Mouse (Mus musculus): ENCODE data around the gene Spata18. TPM values are rescaled to one million over a fixed set of nuclear protein-coding genes. Genes with fewer than 3 reads are reported as not detected.

Gene Spata18
- total and polyA plus RNA-seq, 3 experiments, result not detected

DNA sequence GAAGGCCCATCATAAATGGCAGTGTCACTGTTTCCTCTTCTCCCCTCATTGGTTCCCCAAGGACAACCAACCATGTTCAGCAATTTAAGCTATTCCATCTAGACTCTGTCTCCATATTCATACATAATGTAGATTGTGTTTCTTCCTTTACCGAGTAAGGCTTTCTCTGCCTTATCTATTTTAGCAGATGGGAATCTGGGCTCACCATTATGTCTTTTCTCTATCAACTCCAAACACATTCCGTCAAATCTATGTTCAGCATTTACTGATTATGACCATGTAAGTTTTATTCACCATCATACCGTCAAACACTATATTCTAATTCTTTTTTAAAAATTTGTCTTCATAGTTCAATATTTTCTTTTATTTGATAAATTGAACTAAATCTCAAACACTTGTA lies 10.1 kb upstream of the Spata18 start:
- H3K9me3 ChIP-seq (replicated peaks; ENCODE audit: insufficient read depth, low read length), result no peaks in the 10 kb centered on the region
- H3K27ac ChIP-seq (ENCODE audit: control insufficient read depth, low read depth, low read length), result no peak overlapping the region
- H3K4me1 ChIP-seq (ENCODE audit: control insufficient read depth in 1 of 2, insufficient read depth in 2 of 2, low read length in 2 of 2), result no peaks in the 10 kb centered on the region; a peak in 1 of 4 replicates
- TF ChIP-seq POLR2AphosphoS5 (IDR thresholded peaks at IDR 0.05; ENCODE audit: borderline replicate concordance, low read depth, low read length) (no peak), SMC3 (IDR thresholded peaks at IDR 0.05; ENCODE audit: low read depth, low read length) (no peak), TCF12 (IDR thresholded peaks at IDR 0.05; ENCODE audit: low read depth, low read length) (peak; percentile 73), E2F4 (IDR thresholded peaks at IDR 0.05; ENCODE audit: borderline replicate concordance, low read depth, low read length) (no peak), EP300 (IDR thresholded peaks at IDR 0.05; ENCODE audit: low read depth in 1 of 2, low read length in 2 of 2) (peak in 1 of 2 experiments; percentile 53; a peak in 1 of 4 replicates), ELF1 (IDR thresholded peaks at IDR 0.05; ENCODE audit: low read depth, low read length) (no peak), USF1 (IDR thresholded peaks at IDR 0.05; ENCODE audit: low read depth, low read length) (no peak), RCOR1 (IDR thresholded peaks at IDR 0.05; ENCODE audit: low read depth, low read length) (peak; percentile 78), GATA1 (IDR thresholded peaks at IDR 0.05; ENCODE audit: low read depth, low read length) (peak; percentile 37; the same call in 1 of the 2 replicates), GABPA (IDR thresholded peaks at IDR 0.05; ENCODE audit: low read depth, low read length) (no peak)
- H3K4me3 ChIP-seq (ENCODE audit: control insufficient read depth in 1 of 2, insufficient read depth in 1 of 2, low read depth in 2 of 2, low read length in 2 of 2), result no peak overlapping the region
- no peaks in the 10 kb centered on the region for H3K27me3 ChIP-seq (ENCODE audit: control insufficient read depth in 1 of 2, insufficient read depth in 2 of 2, low read length in 2 of 2)
- DNase-seq (ENCODE audit: low read depth, low spot score), result no peak
- no peak overlapping the region for H3K9ac ChIP-seq (ENCODE audit: control insufficient read depth, low read depth, low read length, poor library complexity, severe bottlenecking)
- H3K79me2 ChIP-seq (ENCODE audit: control insufficient read depth, insufficient read depth, low read length, poor library complexity), result no peaks in the 10 kb centered on the region
- H3K36me3 ChIP-seq (ENCODE audit: control insufficient read depth in 1 of 2, insufficient read depth in 2 of 2, low read length in 2 of 2), result peaks cover 0 to 3% of the 10 kb centered on the region in 2 experiments; a peak in 1 of 4 replicates

DNA sequence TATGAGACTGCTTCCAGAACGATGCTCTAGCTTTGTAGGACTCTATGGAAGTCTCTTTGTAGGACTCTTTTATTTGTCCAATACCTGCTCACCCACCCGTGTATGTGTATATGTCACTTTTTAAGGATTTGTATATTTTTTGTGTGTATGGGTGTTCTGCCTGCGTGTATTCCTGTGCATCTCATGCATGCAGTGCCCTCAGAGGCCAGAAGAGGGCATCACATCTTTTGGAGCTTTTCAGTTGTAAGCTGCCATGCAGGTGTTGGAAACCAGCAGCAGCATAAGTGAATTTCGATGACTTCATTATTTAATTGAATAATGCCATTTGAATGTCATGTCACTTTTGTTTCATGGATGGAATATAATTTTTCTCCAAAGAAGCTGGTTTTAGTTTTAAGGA lies 9.1 kb upstream of the Spata18 start:
- no peaks in the 10 kb centered on the region for H3K79me2 ChIP-seq (ENCODE audit: control insufficient read depth, insufficient read depth, low read length, poor library complexity)
- no peaks in the 10 kb centered on the region for H3K27me3 ChIP-seq (ENCODE audit: control insufficient read depth in 1 of 2, insufficient read depth in 2 of 2, low read length in 2 of 2)
- DNase-seq (ENCODE audit: low read depth, low spot score), result peak; percentile 71
- no peaks in the 10 kb centered on the region; a peak in 1 of 4 replicates for H3K4me1 ChIP-seq (ENCODE audit: control insufficient read depth in 1 of 2, insufficient read depth in 2 of 2, low read length in 2 of 2)
- H3K9me3 ChIP-seq (replicated peaks; ENCODE audit: insufficient read depth, low read length), result no peaks in the 10 kb centered on the region
- TF ChIP-seq ZKSCAN1 (IDR thresholded peaks at IDR 0.05; ENCODE audit: low read depth, low read length), result no peak
- no peak for TF ChIP-seq SIN3A (IDR thresholded peaks at IDR 0.05; ENCODE audit: low read length)
- no peak for TF ChIP-seq ZMIZ1 (IDR thresholded peaks at IDR 0.05; ENCODE audit: low read depth, low read length)
- no peak for TF ChIP-seq HCFC1 (IDR thresholded peaks at IDR 0.05; ENCODE audit: low read depth, low read length)
- TF ChIP-seq POLR2AphosphoS5 (IDR thresholded peaks at IDR 0.05; ENCODE audit: borderline replicate concordance, low read depth, low read length), result no peak
- TF ChIP-seq ETS1 (IDR thresholded peaks at IDR 0.05; ENCODE audit: low read depth, low read length), result no peak
- no peak for TF ChIP-seq EP300 (IDR thresholded peaks at IDR 0.05; ENCODE audit: low read depth in 1 of 2, low read length in 2 of 2)
- TF ChIP-seq JUND (IDR thresholded peaks at IDR 0.05; ENCODE audit: low read depth, low read length), result no peak
- no peak for TF ChIP-seq GABPA (IDR thresholded peaks at IDR 0.05; ENCODE audit: low read depth, low read length)
- no peak for TF ChIP-seq GATA1 (IDR thresholded peaks at IDR 0.05; ENCODE audit: low read depth, low read length)
- TF ChIP-seq POLR2AphosphoS2 (IDR thresholded peaks at IDR 0.05; ENCODE audit: low read length), result no peak
- no peak for TF ChIP-seq ELF1 (IDR thresholded peaks at IDR 0.05; ENCODE audit: low read depth, low read length)
- no peak for TF ChIP-seq CHD1 (IDR thresholded peaks at IDR 0.05; ENCODE audit: low read depth, low read length)
- TF ChIP-seq SMC3 (IDR thresholded peaks at IDR 0.05; ENCODE audit: low read depth, low read length), result peak; percentile 52
- TF ChIP-seq KAT2A (conservative IDR thresholded peaks at IDR 0.05; ENCODE audit: low read depth, low read length), result no peak
- TF ChIP-seq POLR2A (IDR thresholded peaks at IDR 0.05; ENCODE audit: control insufficient read depth in 1 of 2, insufficient read depth in 1 of 2, low read depth in 1 of 2, low read length in 2 of 2, poor library complexity in 1 of 2), result no peak
- no peak for TF ChIP-seq USF1 (IDR thresholded peaks at IDR 0.05; ENCODE audit: low read depth, low read length)
- peak; percentile 51 to 61 (median 52) for TF ChIP-seq CTCF (IDR thresholded peaks at IDR 0.05 in 2 of 3, conservative IDR thresholded peaks at IDR 0.05 in 1 of 3; ENCODE audit: control insufficient read depth in 1 of 3, insufficient read depth in 1 of 3, low read depth in 2 of 3, low read length in 3 of 3, poor library complexity in 1 of 3, severe bottlenecking in 1 of 3)
- no peak for TF ChIP-seq TAL1 (IDR thresholded peaks at IDR 0.05; ENCODE audit: low read length)
- no peak for TF ChIP-seq MAX (IDR thresholded peaks at IDR 0.05; ENCODE audit: low read length)
- 0 out of 2 replicates have a peak, but pooled peaks have one; percentile 11 for TF ChIP-seq ZC3H11A (IDR thresholded peaks at IDR 0.05; ENCODE audit: low read depth, low read length)
- peak; percentile 15; the same call in 1 of the 2 replicates for TF ChIP-seq RAD21 (IDR thresholded peaks at IDR 0.05; ENCODE audit: low read depth, low read length)
- TF ChIP-seq BHLHE40 (IDR thresholded peaks at IDR 0.05; ENCODE audit: borderline replicate concordance, low read depth, low read length), result no peak
- no peak for TF ChIP-seq MYC (IDR thresholded peaks at IDR 0.05; ENCODE audit: low read depth, low read length)
- no peak for TF ChIP-seq MEF2A (IDR thresholded peaks at IDR 0.05; ENCODE audit: extremely low read depth, insufficient replicate concordance, low read depth, low read length, poor library complexity, severe bottlenecking)
- TF ChIP-seq MAZ (IDR thresholded peaks at IDR 0.05; ENCODE audit: low read depth, low read length), result no peak
- no peak for TF ChIP-seq MYB (IDR thresholded peaks at IDR 0.05; ENCODE audit: low read depth, low read length)
- no peak for TF ChIP-seq CHD2 (IDR thresholded peaks at IDR 0.05; ENCODE audit: low read length)
- peaks cover 0 to 3% of the 10 kb centered on the region in 2 experiments; a peak in 1 of 4 replicates for H3K36me3 ChIP-seq (ENCODE audit: control insufficient read depth in 1 of 2, insufficient read depth in 2 of 2, low read length in 2 of 2)
- H3K27ac ChIP-seq (ENCODE audit: control insufficient read depth, low read depth, low read length), result no peak overlapping the region
- H3K9ac ChIP-seq (ENCODE audit: control insufficient read depth, low read depth, low read length, poor library complexity, severe bottlenecking), result no peak overlapping the region
- no peak overlapping the region for H3K4me3 ChIP-seq (ENCODE audit: control insufficient read depth in 1 of 2, insufficient read depth in 1 of 2, low read depth in 2 of 2, low read length in 2 of 2)

All from MEL (cell line).